ENCODE assay signal across 8 mouse cellular contexts in genomic region chr1:74397919-74398451, GRCm38 (mm10). TPM values are rescaled to one million over a fixed set of nuclear protein-coding genes. Genes with fewer than 3 reads are reported as not detected.
A peak's percentile ranks its signal among the peaks of the same experiment; 100 is the strongest.
DNase-seq lines count a peak whose midpoint lies in the region; ATAC-seq and TF ChIP-seq lines count a peak whose summit lies in the region.

No protein-coding gene starts in this region.

- H3K4me1 ChIP-seq in embryonic facial prominence, embryonic 10.5 days, result peaks cover 35% of the 10 kb centered on the region
- no peaks in the 10 kb centered on the region for H3K4me1 ChIP-seq in intestine, postnatal 0 days (replicated peaks; ENCODE audit: control insufficient read depth, insufficient read depth, low read length)
- peaks cover 73% of the 10 kb centered on the region for H3K4me1 ChIP-seq in liver, embryonic 12.5 days
- H3K4me1 ChIP-seq in stomach, embryonic 14.5 days (ENCODE audit: control insufficient read depth, insufficient read depth, low read length), result peaks cover 7% of the 10 kb centered on the region; the same call in 1 of the 2 replicates

- peak overlapping the region; percentile 89 for H3K27ac ChIP-seq in embryonic facial prominence, embryonic 10.5 days (replicated peaks)
- peak overlapping the region; percentile 73 for H3K27ac ChIP-seq in intestine, postnatal 0 days (ENCODE audit: low read depth, low read length)
- peak overlapping the region; percentile 94 for H3K27ac ChIP-seq in liver, embryonic 12.5 days
- H3K27ac ChIP-seq in stomach, embryonic 14.5 days (ENCODE audit: low read length), result peak overlapping the region; percentile 89

- no peaks in the 10 kb centered on the region for H3K9me3 ChIP-seq in embryonic facial prominence, embryonic 10.5 days
- no peaks in the 10 kb centered on the region for H3K9me3 ChIP-seq in intestine, postnatal 0 days (ENCODE audit: control insufficient read depth)
- no peaks in the 10 kb centered on the region for H3K9me3 ChIP-seq in liver, embryonic 12.5 days (replicated peaks)
- H3K9me3 ChIP-seq in stomach, embryonic 14.5 days (ENCODE audit: control insufficient read depth, low read depth, low read length), result no peaks in the 10 kb centered on the region

- TF ChIP-seq CTCF in intestine, postnatal 0 days (IDR thresholded peaks at IDR 0.05; ENCODE audit: low read depth), result peak; percentile 79

- no peak overlapping the region for H3ac ChIP-seq in myocyte (ENCODE audit: control insufficient read depth, insufficient read length)

- H3K79me2 ChIP-seq in myocyte (ENCODE audit: control insufficient read depth, insufficient read depth), result peaks cover 6% of the 10 kb centered on the region

- peak; percentile 25 for TF ChIP-seq POLR2A in myocyte (IDR thresholded peaks at IDR 0.05; ENCODE audit: insufficient read length, low read depth)

- H3K4me2 ChIP-seq in intestine, postnatal 0 days (replicated peaks; ENCODE audit: low read depth), result peak overlapping the region; percentile 80
- H3K4me2 ChIP-seq in liver, embryonic 12.5 days, result peak overlapping the region; percentile 86
- peak overlapping the region; percentile 85 for H3K4me2 ChIP-seq in myocyte (ENCODE audit: low read depth)
- peak overlapping the region; percentile 75 for H3K4me2 ChIP-seq in stomach, embryonic 14.5 days (replicated peaks; ENCODE audit: low read depth, low read length)

- peak overlapping the region; percentile 63 for H3K4me3 ChIP-seq in embryonic facial prominence, embryonic 10.5 days
- H3K4me3 ChIP-seq in intestine, postnatal 0 days (ENCODE audit: low read depth, low read length), result peak overlapping the region; percentile 33
- peak overlapping the region; percentile 60 for H3K4me3 ChIP-seq in liver, embryonic 12.5 days
- peak overlapping the region; percentile 27 for H3K4me3 ChIP-seq in myocyte
- H3K4me3 ChIP-seq in stomach, embryonic 14.5 days (ENCODE audit: low read depth, low read length), result peak overlapping the region; percentile 35

- peaks cover 29% of the 10 kb centered on the region for H3K36me3 ChIP-seq in embryonic facial prominence, embryonic 10.5 days (replicated peaks)
- H3K36me3 ChIP-seq in intestine, postnatal 0 days (ENCODE audit: control insufficient read depth, insufficient read depth), result peaks cover 23% of the 10 kb centered on the region
- peaks cover 30% of the 10 kb centered on the region for H3K36me3 ChIP-seq in liver, embryonic 12.5 days
- H3K36me3 ChIP-seq in myocyte (ENCODE audit: control insufficient read depth, insufficient read depth), result no peaks in the 10 kb centered on the region
- peaks cover 21% of the 10 kb centered on the region for H3K36me3 ChIP-seq in stomach, embryonic 14.5 days (ENCODE audit: control insufficient read depth, insufficient read depth, low read length)

- peak; percentile 23 for ATAC-seq in intestine, postnatal 0 days
- peak; percentile 23 for ATAC-seq in liver, embryonic 12.5 days
- ATAC-seq in stomach, embryonic 14.5 days (ENCODE audit: insufficient number of reproducible peaks, insufficient read depth, low FRiP score, low read depth), result no peak

- peak; percentile 86 for DNase-seq in 416B (ENCODE audit: low read depth)
- peak; percentile 61 for DNase-seq in adipocyte (ENCODE audit: low spot score)
- peak; percentile 76 for DNase-seq in embryonic facial prominence, embryonic 10.5 days (ENCODE audit: low spot score)
- peak; percentile 73 to 85 for DNase-seq in heart, adult 18-20 months

- WGBS in embryonic facial prominence, embryonic 10.5 days, result 4% methylated on average over 11 of the region's 11 CpGs
- 8% methylated on average over 11 of the region's 11 CpGs for WGBS in intestine, postnatal 0 days
- WGBS in liver, embryonic 12.5 days (ENCODE audit: insufficient replicate concordance), result 3% methylated on average over 11 of the region's 11 CpGs
- WGBS in stomach, embryonic 14.5 days, result 4% methylated on average over 11 of the region's 11 CpGs

- no peaks in the 10 kb centered on the region for H3K27me3 ChIP-seq in embryonic facial prominence, embryonic 10.5 days (replicated peaks; ENCODE audit: low read depth, poor library complexity, severe bottlenecking)
- H3K27me3 ChIP-seq in intestine, postnatal 0 days (replicated peaks; ENCODE audit: control insufficient read depth, insufficient read depth, low read length), result no peaks in the 10 kb centered on the region
- no peaks in the 10 kb centered on the region for H3K27me3 ChIP-seq in liver, embryonic 12.5 days (replicated peaks)
- H3K27me3 ChIP-seq in myocyte (ENCODE audit: control insufficient read depth, insufficient read depth, insufficient read length), result no peaks in the 10 kb centered on the region
- H3K27me3 ChIP-seq in stomach, embryonic 14.5 days (ENCODE audit: control insufficient read depth, insufficient read depth, low read length), result no peaks in the 10 kb centered on the region

- H3K9ac ChIP-seq in intestine, postnatal 0 days (ENCODE audit: low read depth, low read length), result peak overlapping the region; percentile 27
- H3K9ac ChIP-seq in liver, embryonic 12.5 days, result peak overlapping the region; percentile 75
- H3K9ac ChIP-seq in stomach, embryonic 14.5 days (replicated peaks; ENCODE audit: low read depth, low read length), result 0 out of 2 replicates have a peak overlapping the region, but pooled peaks have one; percentile 45

TF ChIP-seq in myocyte, 11 proteins besides CTCF, POLR2A, EP300 and RAD21:
- TF ChIP-seq TCF3 (IDR thresholded peaks at IDR 0.05; ENCODE audit: insufficient read length, low read depth), result no peak
- TF ChIP-seq MYOD1 (IDR thresholded peaks at IDR 0.05; ENCODE audit: control insufficient read depth in 1 of 3, insufficient read length in 2 of 3, low read depth in 2 of 3), result no peak
- no peak for TF ChIP-seq SRF (IDR thresholded peaks at IDR 0.05; ENCODE audit: control insufficient read depth, insufficient read length, low read depth)
- no peak for TF ChIP-seq CEBPB (IDR thresholded peaks at IDR 0.05; ENCODE audit: insufficient read depth, poor library complexity, severe bottlenecking)
- TF ChIP-seq POLR2AphosphoS2 (IDR thresholded peaks at IDR 0.05; ENCODE audit: insufficient read length, low read depth), result no peak
- TF ChIP-seq TCF12 (IDR thresholded peaks at IDR 0.05; ENCODE audit: insufficient read depth, poor library complexity, severe bottlenecking), result no peak
- no peak for TF ChIP-seq E2F4 (IDR thresholded peaks at IDR 0.05; ENCODE audit: insufficient read depth)
- TF ChIP-seq MAX (IDR thresholded peaks at IDR 0.05; ENCODE audit: low read depth), result no peak
- no peak for TF ChIP-seq MYOG (IDR thresholded peaks at IDR 0.05; ENCODE audit: control insufficient read depth in 1 of 3, insufficient read depth in 1 of 3, insufficient read length in 2 of 3, low read depth in 2 of 3)
- no peak for TF ChIP-seq REST (IDR thresholded peaks at IDR 0.05; ENCODE audit: insufficient read depth, insufficient read length)
- no peak for TF ChIP-seq USF1 (IDR thresholded peaks at IDR 0.05; ENCODE audit: low read depth)
TF ChIP-seq in myocyte: peak in this region for 0.

RNA-seq across cellular contexts. Expression of gene Ctdsp1, which starts 6.7 kb away (rescaled TPM):
- polyA plus RNA-seq in embryonic facial prominence, embryonic 10.5 days (2016; fragmentation: Nextera tagmentation; extraction: Ambion mirVana), result 42.2 and 49.0 TPM in 2 replicates
- 100 to 1,000 TPM; 107 to 116 TPM for total RNA-seq in heart, adult 18-20 months (2021)
- 48.9 and 52.4 TPM in 2 replicates for polyA plus RNA-seq in intestine, postnatal 0 days (2015; fragmentation: Nextera tagmentation; extraction: Ambion mirVana)
- polyA plus RNA-seq in liver, embryonic 12.5 days (2016; fragmentation: Nextera tagmentation; extraction: Ambion mirVana), result 42.0 and 42.4 TPM in 2 replicates
- 64.0 TPM for polyA plus RNA-seq in myocyte (2012; fragmentation: generic; extraction: Trizol)
- polyA plus RNA-seq in stomach, embryonic 14.5 days (2014; fragmentation: Nextera tagmentation; extraction: Ambion mirVana), result 88.0 and 90.7 TPM in 2 replicates

RNA-seq across cellular contexts. Expression of gene Vil1, which starts 11.2 kb away (rescaled TPM):
- polyA plus RNA-seq in embryonic facial prominence, embryonic 10.5 days (2016; fragmentation: Nextera tagmentation; extraction: Ambion mirVana), result 0.26 and 0.37 TPM in 2 replicates
- total RNA-seq in heart, adult 18-20 months (2021), result 1 to 10 TPM; 1.2 to 1.5 TPM
- 217 and 244 TPM in 2 replicates for polyA plus RNA-seq in intestine, postnatal 0 days (2015; fragmentation: Nextera tagmentation; extraction: Ambion mirVana)
- 0.81 and 0.93 TPM in 2 replicates for polyA plus RNA-seq in liver, embryonic 12.5 days (2016; fragmentation: Nextera tagmentation; extraction: Ambion mirVana)
- 0.02 TPM for polyA plus RNA-seq in myocyte (2012; fragmentation: generic; extraction: Trizol)
- polyA plus RNA-seq in stomach, embryonic 14.5 days (2014; fragmentation: Nextera tagmentation; extraction: Ambion mirVana), result 5.9 and 7.7 TPM in 2 replicates

RNA-seq across cellular contexts. Expression of gene Slc11a1, which starts 23.0 kb away (rescaled TPM):
- polyA plus RNA-seq in embryonic facial prominence, embryonic 10.5 days (2016; fragmentation: Nextera tagmentation; extraction: Ambion mirVana), result 1.7 and 2.1 TPM in 2 replicates
- 1 to 10 TPM; 5.3 to 5.4 TPM for total RNA-seq in heart, adult 18-20 months (2021)
- 3.8 and 4.3 TPM in 2 replicates for polyA plus RNA-seq in intestine, postnatal 0 days (2015; fragmentation: Nextera tagmentation; extraction: Ambion mirVana)
- polyA plus RNA-seq in liver, embryonic 12.5 days (2016; fragmentation: Nextera tagmentation; extraction: Ambion mirVana), result 8.6 and 9.0 TPM in 2 replicates
- 1.0 TPM for polyA plus RNA-seq in myocyte (2012; fragmentation: generic; extraction: Trizol)
- polyA plus RNA-seq in stomach, embryonic 14.5 days (2014; fragmentation: Nextera tagmentation; extraction: Ambion mirVana), result 5.3 and 6.1 TPM in 2 replicates

RNA-seq across cellular contexts. Expression of gene Catip, which starts 36.1 kb away (rescaled TPM):
- 0.22 and 0.28 TPM in 2 replicates for polyA plus RNA-seq in embryonic facial prominence, embryonic 10.5 days (2016; fragmentation: Nextera tagmentation; extraction: Ambion mirVana)
- total RNA-seq in heart, adult 18-20 months (2021), result under 1 TPM in 1 of 2 experiments, not detected in 1; 0.44 TPM
- polyA plus RNA-seq in intestine, postnatal 0 days (2015; fragmentation: Nextera tagmentation; extraction: Ambion mirVana), result 0.25 and 0.33 TPM in 2 replicates
- 0.11 and 0.14 TPM in 2 replicates for polyA plus RNA-seq in liver, embryonic 12.5 days (2016; fragmentation: Nextera tagmentation; extraction: Ambion mirVana)
- 0.10 TPM for polyA plus RNA-seq in myocyte (2012; fragmentation: generic; extraction: Trizol)
- 0.69 and 0.81 TPM in 2 replicates for polyA plus RNA-seq in stomach, embryonic 14.5 days (2014; fragmentation: Nextera tagmentation; extraction: Ambion mirVana)

Comparison
In these comparisons a context has a peak if more than half of its experiments do, and no peak if none do; other contexts are left out.
1. RNA of gene Vil1, which starts 11.2 kb away (polyA plus RNA-seq): 217 to 244 TPM in intestine, postnatal 0 days; 5.9 to 7.7 TPM in stomach, embryonic 14.5 days, 0.81 to 0.93 TPM in liver, embryonic 12.5 days, 0.26 to 0.37 TPM in embryonic facial prominence, embryonic 10.5 days and 0.02 TPM in myocyte (single experiment); every median in the first group is over 10 times any median in the second.
2. Peak in every context shown above with its lines, with median percentiles within 50 percentile points of each other: DNase-seq, H3K27ac ChIP-seq, H3K4me3 ChIP-seq, H3K4me2 ChIP-seq and H3K9ac ChIP-seq.